Mouse (Mus musculus) frontal cortex, postnatal 25 days (tissue): ENCODE data around the gene Rxfp4.

Source experiments
- DNase-seq, 2 experiments: peaks; one replicate each; pipeline ENCODE4 v3.0.0; 2022; ENCODE audit warnings: low spot score in 2 of 2

Rxfp4 gene

DNA sequence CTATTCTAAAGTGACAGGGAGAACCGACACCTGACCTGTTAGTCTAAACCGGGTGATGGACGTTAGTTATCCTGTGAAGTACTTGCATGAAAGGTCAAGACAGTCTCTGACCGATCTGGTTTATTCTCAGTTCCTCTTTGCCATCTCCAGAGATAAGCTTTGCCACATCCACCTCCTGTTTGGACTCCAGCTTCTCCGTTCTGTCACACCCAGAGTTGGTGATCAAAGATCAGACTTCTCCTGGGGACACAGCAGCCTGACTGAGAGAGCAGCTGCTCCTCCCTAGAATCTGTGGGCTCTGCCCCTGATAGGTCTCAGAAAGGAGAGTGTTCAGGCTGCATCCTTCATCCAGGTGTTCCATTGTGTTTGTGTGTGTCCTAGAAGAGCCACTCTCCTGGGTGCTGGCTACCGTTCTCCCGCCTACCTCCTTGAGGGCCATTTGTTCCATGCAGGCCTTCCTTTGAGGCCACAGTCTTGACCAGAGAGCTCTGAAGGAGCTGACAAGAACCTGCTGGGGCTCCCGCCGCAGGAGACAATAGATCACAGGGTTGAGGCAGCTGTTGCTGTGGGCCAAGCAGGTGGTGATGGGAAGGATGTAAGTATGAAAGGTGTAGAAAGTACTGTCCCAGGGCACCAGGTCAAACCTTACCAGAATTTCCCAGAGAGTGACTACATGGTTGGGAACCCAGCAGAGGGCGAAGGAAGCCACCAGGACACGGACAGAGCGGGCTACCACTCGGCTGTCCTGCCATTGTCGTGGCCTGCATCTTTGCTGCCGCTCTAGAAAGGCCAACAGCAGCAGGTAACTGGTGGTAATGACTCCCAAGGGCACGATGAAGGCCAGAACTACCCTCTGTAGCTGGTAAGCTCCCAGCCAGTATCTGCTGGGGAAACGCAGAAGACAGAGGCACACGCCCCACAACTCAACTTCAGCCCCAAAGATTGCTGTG is 998 bp downstream of the Rxfp4 start:
- DNase-seq = no peak

DNA sequence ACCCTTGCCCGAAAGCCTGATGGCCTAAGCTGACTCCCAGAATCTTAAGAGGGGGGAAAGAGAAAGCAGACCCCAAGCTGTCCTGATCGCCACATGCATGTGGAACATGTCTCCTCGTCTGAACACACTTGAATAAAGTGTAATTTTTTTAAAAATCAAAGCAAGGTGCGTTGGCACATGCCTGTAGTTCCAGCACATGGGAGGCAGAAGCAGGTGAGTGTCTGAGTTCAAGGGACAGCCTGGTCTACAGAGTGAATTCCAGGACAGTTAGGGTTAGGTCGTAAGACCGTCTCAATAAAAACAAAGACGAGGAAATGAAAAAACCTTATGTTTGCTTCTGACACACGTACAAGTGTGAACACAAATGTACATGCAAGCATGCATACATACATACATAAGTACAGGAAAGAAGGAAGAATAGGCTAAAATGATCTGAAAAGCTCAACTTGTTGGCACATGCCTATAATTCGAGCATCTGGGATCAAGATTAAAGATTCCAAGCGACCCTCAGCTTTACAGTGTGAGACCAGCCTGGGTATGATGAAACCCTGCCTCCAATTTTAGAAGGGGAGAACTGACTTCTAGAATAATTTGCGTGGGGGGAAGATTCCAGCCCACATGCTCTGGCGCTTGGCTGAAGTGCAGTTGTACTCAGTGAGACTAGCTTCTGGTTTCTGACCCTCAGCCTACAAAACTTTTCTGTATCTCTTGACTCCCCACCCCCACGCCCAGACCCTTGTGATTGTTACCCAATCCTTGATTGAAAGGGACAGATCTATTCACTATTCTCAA is 2.0 kb downstream of the Rxfp4 start:
- DNase-seq = no peak

DNA sequence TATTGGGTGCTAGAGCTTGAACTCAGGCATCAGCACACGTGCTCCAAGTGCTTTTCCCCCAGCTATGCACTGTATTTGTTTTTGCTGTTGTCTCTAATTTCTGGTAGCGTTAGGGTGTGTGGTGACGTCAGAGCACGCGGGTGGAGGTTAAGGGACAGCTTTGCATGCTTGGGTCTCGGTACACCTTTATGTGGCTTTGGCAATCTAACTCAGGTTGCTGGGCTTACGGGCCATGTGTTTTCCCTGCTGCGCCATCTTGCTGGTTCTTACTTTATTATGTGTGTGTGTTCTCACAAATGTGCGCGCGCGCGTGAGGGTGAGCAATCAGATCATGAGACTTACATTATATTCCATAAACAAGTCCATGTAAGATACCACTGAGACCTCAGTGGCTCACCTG is 3.0 kb downstream of the Rxfp4 start:
- DNase-seq = no peak

DNA sequence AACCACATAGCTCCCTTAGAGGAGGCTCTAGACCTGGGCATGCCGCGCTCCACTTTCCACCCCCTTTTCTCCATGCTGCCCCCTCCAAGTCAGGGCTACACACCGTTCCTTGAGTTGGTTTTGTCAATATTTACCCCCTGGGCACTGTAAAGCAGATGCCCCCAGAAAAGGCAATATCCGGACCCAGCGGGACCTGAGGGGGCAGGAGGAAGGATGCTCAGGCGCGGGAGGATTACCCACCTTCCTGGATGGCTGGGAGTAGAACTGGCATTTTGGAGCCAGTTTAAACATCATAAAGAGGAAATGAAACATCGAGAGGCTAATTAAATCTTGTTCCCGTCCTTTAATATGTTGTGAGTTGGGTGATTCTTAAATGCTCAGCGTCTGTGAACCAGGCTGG is 3.8 kb downstream of the Rxfp4 start:
- no peak for DNase-seq

DNA sequence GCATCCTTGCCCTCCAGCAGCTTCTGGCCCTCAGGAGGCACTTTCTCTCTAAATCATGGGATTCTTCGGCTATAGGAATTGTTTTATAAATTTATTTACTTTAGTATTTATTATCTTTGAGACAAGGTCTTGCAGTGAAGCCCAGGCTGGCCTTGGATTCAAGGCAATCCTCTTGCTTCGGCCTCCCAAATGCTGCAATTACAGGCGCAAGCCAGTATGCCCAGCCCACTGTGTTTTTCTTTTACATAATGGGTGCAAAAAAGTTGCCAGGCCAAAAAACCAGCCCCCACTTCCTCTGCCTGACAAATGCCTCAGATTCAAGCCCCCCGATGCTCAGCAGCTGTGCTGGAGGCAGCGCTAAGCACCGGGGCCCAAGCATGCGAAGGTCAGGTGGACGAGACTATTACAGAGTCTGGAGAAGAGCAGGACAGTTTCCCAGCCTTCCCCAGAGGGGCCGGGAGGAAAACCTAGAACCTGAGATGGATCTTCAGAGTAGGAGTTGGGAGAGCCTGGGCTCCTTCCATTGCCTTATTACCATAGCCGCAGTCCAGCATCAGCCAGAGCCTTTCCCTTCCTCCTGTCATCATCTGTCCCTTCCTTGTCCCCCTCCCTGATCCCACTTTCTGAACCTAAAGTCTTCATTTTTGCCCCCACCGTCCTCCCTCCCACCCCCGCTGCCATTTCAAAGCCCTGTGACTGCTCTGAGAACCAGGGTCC is 4.3 kb downstream of the Rxfp4 start:
- DNase-seq = peak in 1 of 2 experiments; percentile 11

DNA sequence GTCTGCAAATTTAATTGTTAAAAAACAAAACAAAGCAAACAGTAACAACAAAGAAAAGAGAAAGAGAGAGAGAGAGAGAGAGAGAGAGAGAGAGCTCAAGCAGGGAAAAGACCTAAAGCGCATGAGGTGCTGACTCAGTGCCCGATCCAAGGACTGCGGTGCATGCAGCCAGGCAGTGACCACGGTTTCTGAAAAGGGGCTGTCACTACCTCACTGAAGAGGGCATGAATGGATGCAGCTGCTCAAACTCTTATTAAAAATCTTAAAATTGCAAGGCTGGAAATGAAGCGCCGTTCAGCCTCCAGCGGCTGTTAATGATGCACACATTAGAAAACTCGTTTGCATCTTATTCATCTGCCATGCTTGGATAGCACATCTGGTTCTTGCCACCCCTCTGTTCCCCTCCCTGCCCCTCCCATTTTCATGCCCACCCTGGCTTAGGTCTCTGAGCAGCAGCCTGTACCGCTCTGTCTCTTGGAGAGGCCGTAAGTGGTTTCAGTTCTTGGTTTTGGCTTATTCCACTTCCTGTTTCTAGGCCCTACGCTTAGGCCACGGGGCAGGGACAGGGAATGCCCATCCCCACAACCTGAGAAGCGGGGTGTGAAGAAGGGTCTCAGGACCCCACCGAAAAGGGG is 5.0 kb downstream of the Rxfp4 start:
- no peak for DNase-seq

DNA sequence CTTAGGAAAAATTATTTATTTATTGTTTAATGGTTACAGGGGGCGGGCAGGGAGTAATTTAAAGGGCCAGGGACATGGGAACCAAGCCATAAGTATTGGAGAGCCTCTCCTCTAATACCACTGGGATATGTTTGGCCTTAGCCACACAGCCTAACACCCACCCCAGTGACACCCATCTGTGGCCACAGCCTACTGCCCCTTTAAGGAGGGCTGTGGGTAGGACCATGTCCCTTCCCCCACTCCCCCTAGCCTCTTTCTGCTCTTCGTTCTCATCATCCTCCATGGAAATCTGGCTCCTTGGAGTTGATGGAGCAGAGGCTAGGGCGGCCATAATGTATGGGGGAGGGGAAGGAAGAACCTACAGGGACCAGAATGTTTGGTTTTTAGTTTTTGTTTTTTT is 5.9 kb downstream of the Rxfp4 start:
- DNase-seq = no peak

DNA sequence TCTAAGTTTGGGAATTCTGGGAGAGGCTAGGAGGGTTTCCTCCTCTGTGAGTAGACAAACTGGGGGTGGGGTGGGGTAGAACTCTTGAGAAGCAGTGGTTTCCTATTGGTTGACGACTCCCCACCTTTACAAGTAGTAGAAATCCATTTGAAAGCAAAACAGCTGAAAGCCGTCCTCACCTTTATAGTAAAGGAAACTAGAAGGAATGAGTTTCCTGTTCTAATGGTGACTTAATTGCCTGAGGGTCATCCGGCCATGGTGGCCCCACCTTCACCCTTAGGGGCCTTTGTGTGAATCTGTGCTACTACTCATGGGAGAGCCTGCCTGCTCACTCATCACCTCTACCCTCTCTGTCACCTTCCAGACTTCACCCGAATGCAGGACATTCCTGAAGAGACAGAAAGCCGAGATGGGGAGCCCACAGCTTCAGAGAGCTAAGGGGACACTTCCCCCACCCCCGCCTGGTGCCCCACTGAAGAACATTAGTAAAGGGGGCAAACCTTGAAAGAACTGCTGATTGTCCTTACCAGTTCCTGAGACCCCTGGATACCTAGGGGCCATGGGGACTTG is 6.4 kb downstream of the Rxfp4 start:
- DNase-seq = no peak

DNA sequence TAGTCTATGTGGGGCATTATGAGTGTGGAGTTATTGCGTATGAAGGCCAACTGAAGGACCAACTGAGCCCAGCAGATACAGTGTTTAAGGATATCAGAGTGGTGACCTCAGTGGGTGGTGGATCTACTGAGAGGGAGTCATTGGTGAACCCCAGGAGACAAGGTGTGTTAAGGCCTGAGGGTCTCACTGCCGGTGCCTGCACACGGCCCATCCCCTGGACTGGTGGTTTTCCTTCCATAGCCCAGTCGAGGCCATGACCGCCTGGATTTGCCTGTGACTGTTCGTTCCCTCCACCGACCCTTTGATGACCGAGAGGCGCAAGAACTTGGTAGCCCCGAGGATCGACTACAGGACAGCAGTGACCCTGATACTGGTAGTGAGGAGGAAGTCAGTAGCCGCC is 7.0 kb downstream of the Rxfp4 start:
- no peak for DNase-seq

DNA sequence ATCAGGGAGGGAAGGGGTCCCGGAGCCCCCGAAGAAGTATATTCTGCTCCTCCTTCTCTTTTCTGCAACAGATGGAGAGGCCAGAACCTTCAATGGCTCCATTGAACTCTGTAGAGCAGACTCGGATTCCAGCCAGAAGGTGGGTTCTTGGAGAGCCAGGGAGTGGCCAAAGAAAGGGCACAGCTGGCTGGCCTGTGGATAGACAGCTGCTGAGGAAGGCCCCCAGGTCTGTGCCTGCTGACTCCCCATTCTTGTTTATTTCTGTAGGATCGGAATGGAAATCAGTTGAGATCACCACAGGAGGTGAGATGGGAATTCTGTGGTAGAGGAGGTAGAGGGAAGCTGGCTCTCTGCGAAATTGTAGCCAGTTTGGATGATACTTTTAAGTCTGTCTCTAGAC is 9.9 kb downstream of the Rxfp4 start:
- no peak for DNase-seq

DNA sequence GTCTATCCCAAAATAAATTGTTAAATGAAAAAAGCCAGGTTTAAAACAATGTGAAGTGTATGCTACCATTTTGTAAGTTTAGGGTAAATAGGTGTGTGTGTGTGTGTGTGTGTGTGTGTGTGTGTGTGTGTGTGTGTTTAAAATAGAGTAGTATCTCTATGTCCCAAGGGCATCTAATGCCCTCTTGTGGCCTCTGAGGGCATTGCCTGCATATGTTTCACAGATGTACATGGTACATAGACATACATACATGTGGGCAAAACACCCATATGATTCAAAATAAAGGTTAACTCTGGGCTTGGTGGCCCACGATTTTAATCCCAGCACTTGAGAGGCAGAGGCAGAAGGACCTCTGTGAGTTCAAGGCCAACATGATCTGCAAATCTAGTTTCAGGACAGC is 12.3 kb downstream of the Rxfp4 start:
- DNase-seq = peak; percentile 41 to 65

DNA sequence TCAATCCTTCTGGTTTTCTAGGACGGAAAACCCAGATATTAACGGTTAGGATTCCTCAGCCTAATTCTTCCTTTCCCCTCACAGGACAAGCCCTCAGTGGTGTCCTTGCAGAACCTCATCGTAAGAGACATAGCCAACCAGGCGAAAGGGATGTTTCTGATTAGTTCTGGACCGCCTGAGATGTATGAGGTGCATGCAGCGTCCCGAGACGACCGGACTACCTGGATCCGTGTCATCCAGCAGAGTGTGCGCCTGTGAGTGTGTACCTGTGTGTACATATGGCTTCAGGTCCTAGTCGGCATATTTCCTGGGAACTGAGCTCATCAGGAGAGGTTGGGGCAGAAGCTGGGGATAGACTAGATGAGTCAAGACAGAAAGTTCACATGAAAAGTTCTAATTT is 13.7 kb downstream of the Rxfp4 start:
- no peak for DNase-seq

DNA sequence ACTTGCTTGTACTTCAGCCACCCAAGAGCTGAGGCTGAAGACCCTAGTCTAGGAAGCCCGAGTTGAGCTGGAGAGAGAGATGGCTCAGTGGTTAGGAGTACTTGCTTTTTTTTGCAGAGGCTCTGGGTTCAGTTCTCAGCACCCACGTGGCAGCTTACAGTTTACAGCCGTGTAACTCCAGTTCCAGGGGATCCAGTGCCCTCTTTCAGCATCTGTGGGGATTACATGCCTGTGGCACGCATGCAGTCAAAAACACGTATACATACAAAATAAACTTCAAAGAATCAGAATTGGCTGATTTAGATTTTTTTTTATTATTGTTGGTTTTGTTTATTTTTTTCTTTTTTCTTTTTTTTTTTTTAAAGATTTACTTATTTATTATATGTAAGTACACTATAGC is 15.8 kb downstream of the Rxfp4 start:
- no peak for DNase-seq

DNA sequence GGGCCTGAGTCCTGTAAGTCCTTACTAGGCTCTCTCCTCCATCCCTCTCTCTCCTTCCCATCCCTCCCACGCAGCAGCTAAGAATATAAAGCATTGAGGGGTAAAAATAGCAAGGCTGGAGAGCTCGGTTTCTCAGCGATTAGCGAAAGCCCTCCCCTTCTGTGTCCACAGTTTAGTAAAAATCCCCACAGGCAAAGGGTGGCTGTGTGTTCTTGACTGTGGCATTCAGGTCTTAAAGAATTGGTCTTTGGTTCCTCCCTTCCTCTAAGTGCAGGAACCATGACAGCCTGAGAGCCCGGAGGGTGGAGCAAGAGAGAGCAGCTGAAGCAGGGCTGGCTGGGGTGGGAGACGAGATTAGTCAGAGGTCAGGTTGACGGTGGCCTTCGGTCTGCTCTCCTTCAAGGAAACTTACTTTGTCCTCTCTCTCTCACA is 16.4 kb downstream of the Rxfp4 start:
- DNase-seq = peak in 1 of 2 experiments; percentile 12

DNA sequence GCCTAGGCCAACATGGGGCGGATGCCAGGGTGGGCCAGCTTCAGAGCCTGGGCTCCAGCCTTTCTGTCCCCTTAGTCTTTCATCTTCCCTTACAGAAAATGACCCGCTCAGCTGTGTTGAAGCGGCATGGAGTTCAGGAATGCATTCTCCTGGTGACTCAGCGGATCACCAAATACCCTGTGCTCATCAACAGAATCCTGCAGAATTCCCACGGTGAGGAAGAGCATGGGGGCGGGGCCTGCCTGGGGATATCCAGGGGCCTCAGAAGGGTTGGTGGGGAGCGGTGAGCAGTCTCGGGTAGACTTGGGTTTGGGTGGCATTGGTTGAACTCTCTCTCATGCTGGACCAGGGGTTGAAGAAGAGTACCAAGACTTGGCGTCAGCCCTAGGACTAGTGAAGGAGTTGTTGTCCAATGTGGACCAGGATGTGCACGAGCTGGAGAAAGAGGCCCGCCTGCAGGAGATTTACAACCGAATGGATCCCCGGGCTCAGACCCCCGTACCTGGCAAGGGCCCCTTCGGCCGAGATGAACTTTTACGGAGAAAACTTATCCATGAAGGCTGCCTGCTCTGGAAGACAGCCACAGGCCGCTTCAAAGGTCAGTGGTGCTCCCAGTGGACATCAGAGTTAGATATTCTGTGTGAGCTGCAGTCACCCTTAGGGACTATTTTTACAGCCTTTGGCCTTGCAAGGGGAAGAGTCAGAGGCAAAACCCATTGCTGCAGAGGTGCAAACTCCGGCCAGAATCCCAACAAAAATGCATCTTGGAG is 17.3 kb downstream of the Rxfp4 start:
- DNase-seq = peak in 1 of 2 experiments; percentile 11

DNA sequence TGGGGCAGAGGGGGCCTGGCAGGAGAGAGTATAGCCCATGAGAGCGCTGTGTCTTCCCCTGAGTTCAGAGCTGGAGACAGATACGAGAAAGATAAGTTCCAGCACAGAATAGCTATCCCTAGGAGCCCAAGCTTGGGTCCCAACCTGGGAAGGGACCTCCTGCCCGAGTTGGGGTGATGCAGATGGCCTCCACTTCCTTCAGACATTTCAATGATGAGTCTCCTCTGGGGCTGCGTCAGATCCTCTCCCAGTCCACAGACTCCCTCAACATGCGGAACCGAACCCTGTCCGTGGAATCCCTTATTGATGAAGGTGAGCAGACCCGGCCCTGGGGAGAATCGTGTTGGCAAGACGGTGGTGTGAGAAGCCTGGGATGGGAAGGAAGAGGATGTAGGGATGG is 19.9 kb downstream of the Rxfp4 start:
- peak in 1 of 2 experiments; percentile 5 for DNase-seq

DNA sequence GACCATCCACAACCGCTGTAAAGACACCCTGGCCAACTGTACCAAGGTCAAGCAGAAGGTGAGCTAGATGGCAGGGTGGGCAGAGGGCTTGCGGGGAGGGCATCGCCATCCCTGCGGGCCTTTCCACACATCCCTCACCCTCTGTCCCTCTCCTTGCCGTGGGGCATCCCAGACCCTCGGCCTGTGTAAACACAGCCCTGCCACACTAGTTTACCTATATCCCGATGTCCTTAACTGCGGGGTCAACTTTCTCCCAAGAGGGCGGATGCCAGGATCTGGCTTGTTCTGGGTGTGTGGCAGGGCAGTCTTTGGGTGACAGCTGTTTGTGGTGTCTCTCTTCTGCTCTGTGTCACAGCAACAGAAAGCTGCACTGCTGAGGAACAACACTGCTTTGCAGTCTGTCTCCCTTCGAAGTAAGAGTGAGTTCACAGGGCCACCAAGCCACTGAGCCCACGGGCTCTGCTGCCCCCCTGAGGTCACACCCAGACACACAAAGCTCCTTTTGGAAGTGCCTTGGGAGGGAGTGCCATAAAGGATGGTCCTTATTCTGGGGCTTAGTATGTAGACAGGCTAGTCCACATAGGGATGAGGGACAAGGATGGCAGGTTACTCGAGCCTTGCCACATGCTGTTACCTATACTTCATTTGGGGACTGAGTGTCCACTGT is 20.9 kb downstream of the Rxfp4 start:
- DNase-seq = peak in 1 of 2 experiments; percentile 13

DNA sequence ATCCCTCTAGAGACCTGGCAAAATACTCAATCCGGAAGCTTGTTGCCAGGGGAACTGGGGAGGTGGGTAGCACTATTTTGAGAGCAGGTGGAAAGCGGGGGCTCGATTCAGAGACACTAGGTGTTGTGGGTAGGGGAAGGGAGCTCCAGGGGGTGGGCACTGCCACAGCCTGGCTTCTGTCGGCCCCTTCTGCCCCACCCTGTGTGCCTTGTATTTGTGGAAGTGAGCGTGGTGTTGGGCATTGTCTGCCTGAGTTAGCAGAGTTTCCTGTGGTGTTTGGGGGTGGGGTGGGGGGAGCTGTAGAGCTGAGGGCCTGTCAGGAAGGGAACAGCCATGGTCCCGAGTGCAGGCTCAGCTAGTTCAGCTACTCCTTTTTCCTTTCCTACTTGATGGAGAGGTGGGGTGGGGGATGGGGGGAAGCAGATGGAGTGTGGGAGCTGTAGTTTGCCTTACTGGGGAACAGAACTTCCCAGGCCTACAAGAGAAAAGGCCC is 22.0 kb downstream of the Rxfp4 start:
- no peak for DNase-seq

DNA sequence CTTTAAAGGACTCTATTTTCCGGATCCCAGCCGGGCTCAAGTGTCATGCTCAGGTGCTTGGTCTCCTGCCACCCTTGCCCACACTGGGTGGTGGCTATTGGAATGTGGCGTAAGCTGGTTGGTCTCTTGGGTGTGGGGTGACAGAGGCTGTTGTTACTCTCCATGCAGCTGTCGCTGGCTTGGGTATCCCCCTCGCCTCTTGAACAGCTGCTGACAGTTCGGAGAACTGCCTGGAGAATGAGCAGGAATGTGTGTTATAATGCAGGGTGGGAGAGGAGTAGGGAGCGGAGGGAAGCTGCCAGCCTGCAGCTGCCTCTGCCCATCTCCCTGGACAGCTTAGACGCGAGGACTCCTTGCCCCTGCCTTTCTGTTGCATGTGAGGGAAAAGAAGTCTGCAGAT is 22.9 kb downstream of the Rxfp4 start:
- DNase-seq = no peak

DNA sequence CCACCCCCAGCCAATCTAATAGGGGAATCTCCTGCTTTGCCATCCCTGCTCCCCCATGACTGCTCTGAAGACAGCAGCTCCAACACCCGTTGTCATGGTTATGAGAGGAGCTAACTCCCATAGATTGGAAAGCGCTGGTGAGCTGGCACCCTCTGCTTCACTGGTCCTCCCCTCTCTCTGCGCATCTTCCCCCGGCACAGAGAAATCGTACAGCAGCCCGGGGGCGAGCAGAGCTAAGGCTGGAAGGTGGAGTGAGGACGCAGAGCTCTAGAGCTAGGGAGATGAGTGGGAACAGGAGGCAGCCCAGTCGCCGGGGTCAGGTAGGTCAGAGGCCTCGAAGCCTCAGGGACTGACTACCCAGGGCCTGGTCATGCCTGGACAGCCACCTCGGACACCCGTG is 23.7 kb downstream of the Rxfp4 start:
- DNase-seq = peak; percentile 47 to 76
